Mouse (Mus musculus) macrophage (primary cell): ENCODE results near the gene Otulinl. TPM values are rescaled to one million over a fixed set of nuclear protein-coding genes. Genes with fewer than 3 reads are reported as not detected.

Source experiments
- polyA plus RNA-seq: library from polyadenylated mRNA; stranded (reverse); fragments of 250-400 nt; gene quantifications from 3 replicates; pipeline ENCODE4 v1.2.4, GENCODE M21; 2018; ENCODE audit warnings: inconsistent platforms

The Otulinl gene
- polyA plus RNA-seq, 1 experiment from 2014 or later, result 61.1 TPM

Other genes starting within 250 kb of the Otulinl start
- 21.6 to 32.9 TPM (median 22.5 TPM) in 3 replicates for gene Ank, start 214.9 kb downstream of the Otulinl start, polyA plus RNA-seq
- 43.1 to 52.3 TPM (median 48.8 TPM) in 3 replicates for gene Otulin, start 50.9 kb downstream of the Otulinl start, polyA plus RNA-seq